Comparison of ENCODE assay signal across 17 mouse cellular contexts in genomic region chr7:126455242-126455641, GRCm38 (mm10). TPM values are rescaled to one million over a fixed set of nuclear protein-coding genes. Genes with fewer than 3 reads are reported as not detected.
DNase-seq lines count a peak whose midpoint lies in the region.
"Had no signal": no experiment of that assay in that cellular context is flagged by ENCODE, and none has a peak within 500 bp of the region (broad histone marks: within the 10 kb centered on the region; RNA-seq: fewer than 3 reads in every experiment).

No protein-coding gene starts in this region.

- peak; percentile 7 for DNase-seq in gastrocnemius, postnatal 10 days
- no peak for DNase-seq in gastrocnemius, adult 8-10 months (ENCODE audit: low spot score in 2 of 2)
- DNase-seq in testis, postnatal 10 days (ENCODE audit: low spot score): peak; percentile 32
- no peak for DNase-seq in testis, postnatal 14 days (ENCODE audit: low spot score)
- peak; percentile 57 for DNase-seq in skeletal muscle tissue, adult 2 months (ENCODE audit: low read depth, low spot score)
- DNase-seq in right cerebral cortex, postnatal 36 days (ENCODE audit: low spot score in 2 of 2): no peak
- DNase-seq: adrenal gland, adult 2 months; adrenal gland, postnatal 10 days; adrenal gland, postnatal 25 days; cerebellum, adult 11 months; cerebellum, adult 18-20 months; cerebellum, adult 8-10 months; cerebellum, adult 9-11 months; cerebellum, postnatal 14 days; cerebellum, postnatal 36 days; embryo, embryonic 11 days had no signal

RNA-seq across cellular contexts. Expression of gene Atp2a1, which starts 7.7 kb away (rescaled TPM):
- over 10,000 TPM; 11,325 to 12,607 TPM for total RNA-seq in gastrocnemius, postnatal 10 days (2021)
- over 10,000 TPM; 27,209 to 31,432 (median 30,252) TPM for total RNA-seq in gastrocnemius, adult 8-10 months (2022)
- total RNA-seq: adrenal gland, adult 2 months; adrenal gland, postnatal 25 days had no signal

RNA-seq across cellular contexts. Expression of gene Sh2b1, which starts 20.0 kb away (rescaled TPM):
- total RNA-seq in gastrocnemius, postnatal 10 days (2021): 10 to 100 TPM; 52.0 to 53.7 TPM
- total RNA-seq in gastrocnemius, adult 8-10 months (2022): 10 to 100 TPM; 45.9 to 57.4 (median 49.0) TPM

RNA-seq across cellular contexts. Expression of gene Rabep2, which starts 26.7 kb away (rescaled TPM):
- 10 to 100 TPM; 11.4 to 15.2 TPM for total RNA-seq in gastrocnemius, postnatal 10 days (2021)
- 10 to 100 TPM; 10.5 to 19.2 (median 15.1) TPM for total RNA-seq in gastrocnemius, adult 8-10 months (2022)

RNA-seq across cellular contexts. Expression of gene Tufm, which starts 31.9 kb away (rescaled TPM):
- 100 to 1,000 TPM in 1 of 2 experiments, 10 to 100 TPM in 1; 99.0 to 114 TPM for total RNA-seq in gastrocnemius, postnatal 10 days (2021)
- total RNA-seq in gastrocnemius, adult 8-10 months (2022): 100 to 1,000 TPM; 116 to 151 (median 137) TPM

RNA-seq across cellular contexts. Expression of gene Cd19, which starts 40.6 kb away (rescaled TPM):
- under 1 TPM; 0.35 to 0.72 TPM for total RNA-seq in gastrocnemius, postnatal 10 days (2021)
- not detected for total RNA-seq in gastrocnemius, adult 8-10 months (2022)
- total RNA-seq: MEL had no signal

Comparison
In these comparisons a context has a peak if more than half of its experiments do, and no peak if none do; other contexts are left out.
1. DNase-seq: peak in gastrocnemius, postnatal 10 days (single experiment), testis, postnatal 10 days (single experiment) and skeletal muscle tissue, adult 2 months (single experiment); none in gastrocnemius, adult 8-10 months (0 of 2), testis, postnatal 14 days (single experiment) and right cerebral cortex, postnatal 36 days (0 of 2).